Mouse (Mus musculus) Patski (cell line): ENCODE data around the gene Adamts16. TPM values are rescaled to one million over a fixed set of nuclear protein-coding genes. Genes with fewer than 3 reads are reported as not detected.

Experiments used
- ATAC-seq: fragments of 100-300 bp; one replicate; pipeline ENCODE4 v1.8.0; 2021
- CTCF ChIA-PET: fragments of 350-600 bp; sonication (Branson Sonifier 250); formaldehyde crosslinking; loops from one replicate; lab custom pipeline; 2022; ENCODE audit warnings: inconsistent platforms; lab: Charles Lee
- POLR2A ChIA-PET: fragments of 350-600 bp; sonication (Branson Sonifier 250); formaldehyde crosslinking; loops from one replicate; lab custom pipeline; 2022; ENCODE audit warnings: antibody characterized with exemption, inconsistent platforms; lab: Charles Lee
- DNase-seq: peaks from one replicate; pipeline ENCODE4 v3.0.0-alpha.2; 2011; ENCODE audit warnings: low read depth, low spot score
- H3K27me3 ChIP-seq: fragments of 371-371 bp; one replicate; pipeline ENCODE4 v1.5.1; 2021
- CTCF ChIP-seq: fragments of 100-300 bp; IDR thresholded peaks from one replicate; pipeline ENCODE4 v1.5.1; 2021
- in situ Hi-C: fragments of 300-500 bp; cut with MboI; formaldehyde crosslinking; loops from 3 replicates; pipeline ENCODE4 v1.11.1; 2018; ENCODE audit warnings: low pct_unique_long_range_greater_than_20kb, mixed read lengths
- polyA plus RNA-seq: library from polyadenylated mRNA; unstranded; gene quantifications from one replicate; pipeline ENCODE4 v1.2.3, GENCODE M21; 2021

Gene Adamts16
- polyA plus RNA-seq, 1 experiment from 2014 or later, result 0.05 TPM

- no peaks in the 10 kb centered on the region for H3K27me3 ChIP-seq
- in situ Hi-C loops, result loop anchor here (25.0 kb wide), 1 partner anchor 1211 kb away; no protein-coding TSS in a partner anchor
- CTCF ChIA-PET, result interaction anchor here (1.2 kb wide), 1 partner anchor 16 kb away, joined by 3 read pairs; no protein-coding TSS in a partner anchor
- POLR2A ChIA-PET, result no interaction called here
- DNase-seq, result no peak
- no peak for TF ChIP-seq CTCF
- ATAC-seq, result no peak
Observed at GRCm38 (mm10) chr13:70798396-70798795, 43.2 kb downstream of the Adamts16 start.

DNA sequence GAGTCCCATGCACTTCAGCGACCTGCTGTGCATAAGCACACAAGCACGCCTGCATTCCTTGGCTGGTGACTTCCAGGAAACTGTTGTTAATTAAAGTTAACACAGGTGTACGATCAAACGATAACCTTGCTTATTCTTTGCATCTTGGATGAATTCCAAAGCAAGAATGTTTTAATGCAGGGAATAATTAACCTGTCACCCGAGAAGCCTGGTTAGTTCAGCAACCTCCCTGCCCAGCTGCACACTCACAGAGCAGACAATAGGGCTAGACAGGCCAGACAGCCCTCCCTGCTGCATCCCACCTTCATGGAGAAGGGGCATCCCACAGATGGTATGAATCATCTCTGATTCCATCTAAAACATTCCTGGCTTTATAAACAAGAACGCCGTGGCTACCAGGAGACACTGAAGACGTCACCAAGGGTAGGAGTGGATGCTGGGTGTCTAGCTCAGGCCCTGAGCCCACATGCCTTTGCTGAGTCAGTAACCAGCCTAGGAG, 47.5 kb downstream of the Adamts16 start:
- in situ Hi-C loops, result loop anchor here (25.0 kb wide), 1 partner anchor 1207 kb away; no protein-coding TSS in a partner anchor
- ATAC-seq, result peak; percentile 75
- ChIA-PET POLR2A (interaction anchor here (0.6 kb wide), 1 partner anchor 25 kb away, joined by 3 read pairs; no protein-coding TSS in a partner anchor), CTCF (interaction anchor here (1.0 to 1.3 kb wide), 3 partner anchors 10 to 147 kb away, joined by 3 read pairs; no protein-coding TSS in a partner anchor)
- no peaks in the 10 kb centered on the region for H3K27me3 ChIP-seq
- TF ChIP-seq CTCF, result no peak
- peak; percentile 82 for DNase-seq

- DNase-seq, result no peak
- no peak for ATAC-seq
- in situ Hi-C loops, result loop anchor here (25.0 kb wide), 1 partner anchor 1206 kb away; no protein-coding TSS in a partner anchor
- ChIA-PET CTCF (interaction anchor here (0.7 to 1.0 kb wide), 2 partner anchors 9 to 19 kb away, joined by 3 read pairs; no protein-coding TSS in a partner anchor), POLR2A (no interaction called here)
- TF ChIP-seq CTCF, result no peak
- H3K27me3 ChIP-seq, result no peaks in the 10 kb centered on the region
Observed at GRCm38 (mm10) chr13:70793660-70794059, 48.0 kb downstream of the Adamts16 start.

- DNase-seq (no peak), ATAC-seq (no peak)
- no peak for TF ChIP-seq CTCF
- ChIA-PET POLR2A (no interaction called here), CTCF (interaction anchor here (0.7 kb wide), 1 partner anchor 19 kb away, joined by 3 read pairs; no protein-coding TSS in a partner anchor)
- in situ Hi-C loops, result loop anchor here (25.0 kb wide), 1 partner anchor 1206 kb away; no protein-coding TSS in a partner anchor
- no peaks in the 10 kb centered on the region for H3K27me3 ChIP-seq
Observed at GRCm38 (mm10) chr13:70792950-70793349, 48.7 kb downstream of the Adamts16 start.

- ChIA-PET CTCF (interaction anchor here (1.6 to 1.9 kb wide), 2 partner anchors 22 to 145 kb away, joined by 3 to 4 read pairs; no protein-coding TSS in a partner anchor), POLR2A (no interaction called here)
- no peak for TF ChIP-seq CTCF
- ATAC-seq (no peak), DNase-seq (no peak)
- in situ Hi-C loops, result loop anchor here (25.0 kb wide), 1 partner anchor 1203 kb away; no protein-coding TSS in a partner anchor
- no peaks in the 10 kb centered on the region for H3K27me3 ChIP-seq
Observed at GRCm38 (mm10) chr13:70789806-70790205, 51.8 kb downstream of the Adamts16 start.

- ChIA-PET POLR2A (no interaction called here), CTCF (no interaction called here)
- in situ Hi-C loops, result loop anchor here (25.0 kb wide), 1 partner anchor 1202 kb away; no protein-coding TSS in a partner anchor
- no peaks in the 10 kb centered on the region for H3K27me3 ChIP-seq
- DNase-seq (peak; percentile 69), ATAC-seq (peak; percentile 49)
- no peak for TF ChIP-seq CTCF
Observed at GRCm38 (mm10) chr13:70789022-70789421, 52.6 kb downstream of the Adamts16 start.

GRCm38 (mm10) chr13:70785078-70785477, 56.5 kb downstream of the Adamts16 start:
- POLR2A ChIA-PET, result no interaction called here
- no peak for TF ChIP-seq CTCF
- DNase-seq (no peak), ATAC-seq (no peak)
- CTCF ChIA-PET, result interaction anchor here (1.4 to 2.6 kb wide), 3 partner anchors 9 to 54 kb away, joined by 3 to 10 read pairs (median 4); no protein-coding TSS in a partner anchor
- in situ Hi-C loops, result loop anchor here (25.0 kb wide), 1 partner anchor 1198 kb away; no protein-coding TSS in a partner anchor
- no peaks in the 10 kb centered on the region for H3K27me3 ChIP-seq

GRCm38 (mm10) chr13:70784126-70784525, 57.5 kb downstream of the Adamts16 start:
- ChIA-PET CTCF (interaction anchor here (1.0 to 2.6 kb wide), 6 partner anchors 9 to 140 kb away, joined by 3 to 10 read pairs (median 6); no protein-coding TSS in a partner anchor), POLR2A (no interaction called here)
- in situ Hi-C loops, result loop anchor here (25.0 kb wide), 1 partner anchor 1197 kb away; no protein-coding TSS in a partner anchor
- DNase-seq (no peak), ATAC-seq (peak; percentile 69)
- peak; percentile 53 for TF ChIP-seq CTCF
- H3K27me3 ChIP-seq, result no peaks in the 10 kb centered on the region

DNA sequence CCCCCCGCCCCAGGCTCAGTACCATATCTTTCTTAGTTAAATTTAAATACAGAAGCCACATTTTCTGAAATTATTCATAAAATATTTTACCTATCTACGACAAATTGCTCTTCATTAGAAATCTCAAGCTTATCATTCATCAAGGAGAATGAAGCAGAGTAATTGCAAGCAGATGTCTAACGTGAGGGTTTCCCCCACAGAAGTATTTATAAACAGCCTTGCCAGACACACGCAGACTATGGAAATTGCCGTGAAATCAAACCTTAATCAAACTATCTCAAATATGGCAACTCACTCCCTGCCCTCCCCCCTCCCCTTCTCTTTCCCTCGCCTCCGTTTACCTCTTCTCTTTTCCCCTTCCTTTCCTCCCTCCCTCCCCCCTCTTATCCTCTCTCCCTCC, 61.8 kb downstream of the Adamts16 start:
- no peaks in the 10 kb centered on the region for H3K27me3 ChIP-seq
- ChIA-PET POLR2A (no interaction called here), CTCF (interaction anchor here (1.5 kb wide), 1 partner anchor 8 kb away, joined by 3 read pairs; no protein-coding TSS in a partner anchor)
- in situ Hi-C loops, result loop anchor here (25.0 kb wide), 1 partner anchor 1192 kb away; no protein-coding TSS in a partner anchor
- no peak for TF ChIP-seq CTCF
- ATAC-seq (no peak), DNase-seq (no peak)

DNA sequence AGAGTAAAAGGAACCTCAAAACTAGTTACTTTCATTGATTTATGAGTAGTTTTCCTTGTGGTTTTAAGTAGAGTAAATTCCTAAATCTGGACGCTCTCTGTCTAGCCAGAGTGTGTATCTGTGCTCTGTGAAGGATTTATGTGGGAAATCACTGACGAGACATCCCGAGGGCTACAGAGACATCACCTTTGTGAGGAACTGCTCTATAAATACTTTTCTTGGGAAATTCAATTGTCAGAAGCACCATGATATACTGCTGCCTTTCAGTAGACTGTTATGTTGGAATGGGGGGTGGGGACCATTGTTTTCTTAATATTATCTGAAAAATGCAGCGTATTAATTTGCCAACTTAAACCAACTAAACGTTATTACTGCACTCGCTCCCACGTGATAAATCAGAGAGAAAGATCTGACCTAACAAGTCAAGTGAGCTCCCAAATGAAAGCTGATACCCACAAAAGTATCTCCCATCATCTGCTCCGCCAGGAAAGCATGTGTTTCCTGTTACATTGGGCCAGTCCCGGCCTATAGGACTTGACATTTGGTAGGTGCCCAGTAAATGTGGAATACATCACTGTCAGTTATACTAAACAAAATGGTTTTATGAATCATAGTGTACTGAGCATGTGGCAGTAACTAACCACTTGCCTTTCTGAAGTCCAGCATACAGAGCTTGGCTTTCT, 62.6 kb downstream of the Adamts16 start:
- ATAC-seq (no peak), DNase-seq (no peak)
- CTCF ChIA-PET, result interaction anchor here (1.4 to 1.7 kb wide), 3 partner anchors 9 to 135 kb away, joined by 3 to 7 read pairs (median 4); no protein-coding TSS in a partner anchor
- TF ChIP-seq CTCF, result no peak
- POLR2A ChIA-PET, result no interaction called here
- no peaks in the 10 kb centered on the region for H3K27me3 ChIP-seq
- in situ Hi-C loops, result loop anchor here (25.0 kb wide), 1 partner anchor 1192 kb away; no protein-coding TSS in a partner anchor
